Mouse (Mus musculus): ENCODE measurements around the gene Btn2a2. TPM values are rescaled to one million over a fixed set of nuclear protein-coding genes. Genes with fewer than 3 reads are reported as not detected.

Btn2a2 gene
- total and polyA plus RNA-seq, 3 experiments = 1.2 to 2.1 (median 1.3) TPM

DNA sequence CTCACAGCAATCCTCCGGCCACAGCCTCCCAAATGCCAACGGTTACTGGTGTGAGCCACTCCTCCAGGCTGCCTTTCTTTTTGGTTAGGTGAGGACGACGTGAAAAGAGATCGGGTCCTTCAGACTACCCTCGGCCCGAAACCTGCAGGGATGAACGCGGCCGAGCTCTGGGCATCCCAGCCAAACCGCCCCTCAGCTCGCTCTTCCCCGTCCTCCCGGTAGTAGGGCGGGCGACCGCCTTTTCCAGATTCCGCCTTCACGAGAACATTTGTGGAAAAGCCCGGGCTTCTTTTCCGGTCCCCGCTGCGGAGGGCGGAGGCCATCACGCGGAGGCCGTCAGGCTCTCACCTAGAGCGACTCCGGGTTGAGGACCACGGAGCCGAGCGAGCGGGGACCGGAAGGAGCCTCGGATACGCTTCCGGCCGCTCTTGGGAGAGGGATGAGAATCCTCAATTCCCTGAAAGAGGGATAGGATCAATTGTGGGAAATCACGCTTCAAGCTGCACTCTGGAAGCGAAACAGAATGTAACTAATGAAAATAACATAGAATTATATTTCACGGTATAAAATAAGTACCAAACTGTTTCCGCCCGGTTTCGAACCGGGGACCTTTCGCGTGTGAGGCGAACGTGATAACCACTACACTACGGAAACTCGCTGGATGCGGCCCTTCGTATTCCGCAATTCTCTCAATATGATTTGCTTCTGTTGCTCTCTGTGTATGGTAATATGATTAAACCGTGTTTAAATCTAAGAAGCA is 42.9 kb downstream of the Btn2a2 start (continued):
- TF ChIP-seq MAX (IDR thresholded peaks at IDR 0.05; ENCODE audit: low read length) (no peak; the same call in 1 of the 2 replicates), ZC3H11A (IDR thresholded peaks at IDR 0.05; ENCODE audit: low read depth, low read length) (no peak), CHD2 (IDR thresholded peaks at IDR 0.05; ENCODE audit: low read length) (no peak), NRF1 (IDR thresholded peaks at IDR 0.05; ENCODE audit: low read depth, low read length) (peak; percentile 64)

DNA sequence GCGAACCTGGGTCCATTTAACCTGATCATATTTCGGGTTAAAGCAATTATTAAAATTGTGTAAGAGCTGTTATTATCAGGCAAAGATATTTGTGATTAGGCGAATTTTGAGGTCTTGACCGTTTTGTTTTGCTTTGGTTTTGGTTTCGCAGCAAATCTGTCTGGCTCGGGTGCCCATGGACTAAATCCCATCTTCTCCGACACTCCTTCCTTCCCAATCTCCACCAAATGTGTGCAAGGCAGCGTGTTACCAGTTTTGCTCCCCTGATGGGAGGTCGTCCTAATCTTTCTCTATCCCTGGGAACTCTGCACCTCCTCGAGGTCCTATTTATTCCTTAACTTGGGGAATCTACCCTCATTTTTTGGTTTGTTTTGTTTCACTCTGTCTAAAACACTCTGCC is 43.5 kb downstream of the Btn2a2 start:
- H3K79me2 ChIP-seq (replicated peaks; ENCODE audit: control insufficient read depth, extremely low read depth, insufficient read depth, poor library complexity, severe bottlenecking) = no peaks in the 10 kb centered on the region
- H3K4me3 ChIP-seq (replicated peaks in 1 of 3; ENCODE audit: low read depth in 2 of 3, low read length in 2 of 3, poor library complexity in 1 of 3) = peak overlapping the region; percentile 73 to 80 (median 78)
- in situ Hi-C loops (cut with MboI; ENCODE audit: low pct_ligation_motif_present, low pct_unique_long_range_greater_than_20kb, low sequenced_read_pairs) = loop anchor here (25.0 kb wide), 2 partner anchors 1508 to 1583 kb away; partner anchors contain the start of gene Zfp184
- peak overlapping the region; percentile 87 for H3K9ac ChIP-seq (ENCODE audit: insufficient read depth, low read depth)
- no peaks in the 10 kb centered on the region for H3K27me3 ChIP-seq (replicated peaks)
- peaks cover 0 to 27% of the 10 kb centered on the region in 2 experiments; a peak in 2 of 4 replicates for H3K4me1 ChIP-seq (ENCODE audit: control insufficient read depth in 1 of 2, insufficient read depth in 2 of 2)
- no peak for TF ChIP-seq BHLHE40 (IDR thresholded peaks at IDR 0.05; ENCODE audit: low read depth, low read length)
- dilution Hi-C loops (cut with MboI; ENCODE audit: extremely low pct_ligation_motif_present, extremely low pct_unique_long_range_greater_than_20kb, low sequenced_read_pairs) = no loop called here
- no peak for DNase-seq (ENCODE audit: extremely low read depth)
- no peaks in the 10 kb centered on the region for H3K36me3 ChIP-seq (replicated peaks in 1 of 2; ENCODE audit: control insufficient read depth in 1 of 2, insufficient read depth in 1 of 2, low read length in 1 of 2)
- H3K4me2 ChIP-seq (ENCODE audit: insufficient read depth, low read depth, poor library complexity, severe bottlenecking) = peak overlapping the region; percentile 85
- H3K9me3 ChIP-seq (replicated peaks; ENCODE audit: low read length) = no peaks in the 10 kb centered on the region
- peak overlapping the region; percentile 85 for H3K27ac ChIP-seq (ENCODE audit: insufficient read depth, low read depth)

DNA sequence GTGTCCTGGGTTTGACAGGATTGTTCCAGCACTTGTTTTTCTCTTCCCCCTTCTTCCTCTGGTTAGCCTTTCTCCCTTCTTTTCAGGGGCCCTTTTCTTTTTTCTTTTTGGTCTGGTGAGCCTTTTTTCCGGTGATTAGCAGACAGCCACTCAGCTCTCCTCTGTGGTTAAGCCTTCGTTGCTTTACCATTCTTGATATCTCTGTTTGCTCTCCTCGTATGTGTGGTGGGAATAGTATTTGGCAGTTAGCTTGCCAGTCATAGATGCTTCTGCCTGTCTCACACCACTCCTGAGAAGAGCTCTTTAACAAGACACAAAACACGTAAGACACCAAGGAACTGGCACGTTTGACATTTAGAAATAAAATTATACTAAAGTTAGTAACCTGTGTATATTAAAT is 44.2 kb downstream of the Btn2a2 start:
- Histone ChIP-seq H3K4me1 (ENCODE audit: control insufficient read depth in 1 of 2, insufficient read depth in 2 of 2) (peaks cover 6 to 34% of the 10 kb centered on the region in 2 experiments), H3K36me3 (replicated peaks in 1 of 2; ENCODE audit: control insufficient read depth in 1 of 2, insufficient read depth in 1 of 2, low read length in 1 of 2) (no peaks in the 10 kb centered on the region), H3K79me2 (replicated peaks; ENCODE audit: control insufficient read depth, extremely low read depth, insufficient read depth, poor library complexity, severe bottlenecking) (no peaks in the 10 kb centered on the region), H3K27ac (ENCODE audit: insufficient read depth, low read depth) (no peak overlapping the region), H3K9ac (ENCODE audit: insufficient read depth, low read depth) (peak overlapping the region; percentile 87; the same call in 1 of the 2 replicates), H3K9me3 (replicated peaks; ENCODE audit: low read length) (no peaks in the 10 kb centered on the region), H3K4me2 (ENCODE audit: insufficient read depth, low read depth, poor library complexity, severe bottlenecking) (0 out of 2 replicates have a peak overlapping the region, but pooled peaks have one; percentile 11), H3K27me3 (replicated peaks) (no peaks in the 10 kb centered on the region), H3K4me3 (replicated peaks in 1 of 3; ENCODE audit: low read depth in 2 of 3, low read length in 2 of 3, poor library complexity in 1 of 3) (no peak overlapping the region)
- dilution Hi-C loops (cut with MboI; ENCODE audit: extremely low pct_ligation_motif_present, extremely low pct_unique_long_range_greater_than_20kb, low sequenced_read_pairs) = no loop called here
- no peak for DNase-seq (ENCODE audit: extremely low read depth)
- in situ Hi-C loops (cut with MboI; ENCODE audit: low pct_ligation_motif_present, low pct_unique_long_range_greater_than_20kb, low sequenced_read_pairs) = loop anchor here (25.0 kb wide), 2 partner anchors 1507 to 1582 kb away; partner anchors contain the start of gene Zfp184
- TF ChIP-seq TBP (conservative IDR thresholded peaks at IDR 0.05; ENCODE audit: low read depth, low read length) (no peak), TCF12 (IDR thresholded peaks at IDR 0.05; ENCODE audit: low read depth, low read length) (no peak), IRF4 (IDR thresholded peaks at IDR 0.05; ENCODE audit: low read depth, low read length) (no peak), CHD1 (IDR thresholded peaks at IDR 0.05; ENCODE audit: low read depth, low read length) (no peak), EP300 (IDR thresholded peaks at IDR 0.05; ENCODE audit: low read length) (no peak), NELFE (IDR thresholded peaks at IDR 0.05; ENCODE audit: low read depth, low read length) (no peak), RAD21 (IDR thresholded peaks at IDR 0.05; ENCODE audit: low read depth, low read length) (no peak), E2F4 (IDR thresholded peaks at IDR 0.05; ENCODE audit: insufficient replicate concordance, low read depth, low read length) (no peak), ETS1 (conservative IDR thresholded peaks at IDR 0.05; ENCODE audit: low read depth, low read length) (no peak), MAZ (IDR thresholded peaks at IDR 0.05; ENCODE audit: low read depth, low read length) (no peak), BHLHE40 (IDR thresholded peaks at IDR 0.05; ENCODE audit: low read depth, low read length) (no peak), SIN3A (IDR thresholded peaks at IDR 0.05; ENCODE audit: low read length) (no peak), ELF1 (IDR thresholded peaks at IDR 0.05; ENCODE audit: low read depth, low read length) (no peak), UBTF (IDR thresholded peaks at IDR 0.05; ENCODE audit: low read depth, low read length) (no peak), MAFK (IDR thresholded peaks at IDR 0.05; ENCODE audit: insufficient replicate concordance, low read length) (no peak)
